Mouse (Mus musculus) lung, embryonic 15.5 days (tissue): ENCODE results near the gene Tubgcp2. TPM values are rescaled to one million over a fixed set of nuclear protein-coding genes. Genes with fewer than 3 reads are reported as not detected.

Source experiments
- ATAC-seq: fragments of 200-750 bp; cut with Nextera tagmentation; 2 replicates; pipeline ENCODE4 v1.8.0; 2017; ENCODE audit warnings: moderate number of reproducible peaks, borderline replicate concordance; ENCODE audit not compliant: low FRiP score, low TSS enrichment; ENCODE audit errors: extremely low read depth
- H3K27ac ChIP-seq: fragments of 300-500 bp; sonication (generic); 2 replicates; pipeline ENCODE4 v1.5.1; 2015; ENCODE audit warnings: moderate library complexity, mild to moderate bottlenecking, inconsistent platforms
- H3K27me3 ChIP-seq: fragments of 300-500 bp; sonication (generic); 2 replicates; pipeline ENCODE4 v1.6.1; 2015; ENCODE audit warnings: inconsistent platforms
- H3K36me3 ChIP-seq: fragments of 300-500 bp; sonication (generic); 2 replicates; pipeline ENCODE4 v1.6.1; 2015; ENCODE audit warnings: inconsistent platforms
- H3K4me1 ChIP-seq: fragments of 300-500 bp; sonication (generic); 2 replicates; pipeline ENCODE4 v1.6.1; 2015; ENCODE audit warnings: inconsistent platforms
- H3K4me2 ChIP-seq: fragments of 300-500 bp; sonication (generic); 2 replicates; pipeline ENCODE4 v1.6.1; 2015; ENCODE audit warnings: inconsistent platforms, mild to moderate bottlenecking, moderate library complexity
- H3K4me3 ChIP-seq: fragments of 300-500 bp; sonication (generic); 2 replicates; pipeline ENCODE4 v1.5.1; 2015; ENCODE audit warnings: mild to moderate bottlenecking, inconsistent platforms
- H3K9ac ChIP-seq: fragments of 300-500 bp; sonication (generic); 2 replicates; pipeline ENCODE4 v1.6.1; 2015; ENCODE audit warnings: inconsistent platforms
- H3K9me3 ChIP-seq: fragments of 300-500 bp; sonication (generic); 2 replicates; pipeline ENCODE4 v1.6.1; 2016; ENCODE audit warnings: inconsistent platforms
- WGBS: fragments of 180-500 bp; shearing (Covaris S2); methylation state at CpG from one replicate; pipeline ENCODE4 v1.1.7; 2015; 5-methylcytosine and 5-hydroxymethylcytosine counted together
- polyA plus RNA-seq: library from polyadenylated mRNA; unstranded; fragments of >200 nt; fragmentation: Nextera tagmentation; extraction: Ambion mirVana; gene quantifications from 2 replicates; pipeline ENCODE4 v1.2.1, GENCODE M21; 2015

The Tubgcp2 gene
- polyA plus RNA-seq, 1 experiment from 2014 or later: 56.4 TPM

- ATAC-seq: no peak
- Histone ChIP-seq H3K4me3 (no peak overlapping the region), H3K4me1 (no peaks in the 10 kb centered on the region), H3K27me3 (no peaks in the 10 kb centered on the region), H3K36me3 (no peaks in the 10 kb centered on the region), H3K4me2 (no peak overlapping the region), H3K9ac (no peak overlapping the region), H3K27ac (no peak overlapping the region), H3K9me3 (no peaks in the 10 kb centered on the region)
Measured at GRCm38 (mm10) chr7:139972923-139973331, 63.5 kb downstream of the Tubgcp2 start.

GRCm38 (mm10) chr7:139971436-139971835 lies 65.0 kb downstream of the Tubgcp2 start:
- H3K4me1 ChIP-seq: no peaks in the 10 kb centered on the region
- 58% methylated on average over 6 of the region's 6 CpGs for WGBS
- H3K27ac ChIP-seq: no peak overlapping the region
- no peaks in the 10 kb centered on the region for H3K36me3 ChIP-seq
- H3K9ac ChIP-seq: no peak overlapping the region
- H3K4me2 ChIP-seq: no peak overlapping the region
- no peak overlapping the region for H3K4me3 ChIP-seq
- H3K27me3 ChIP-seq: no peaks in the 10 kb centered on the region
- no peak for ATAC-seq
- no peaks in the 10 kb centered on the region for H3K9me3 ChIP-seq

GRCm38 (mm10) chr7:139970979-139971378 lies 65.5 kb downstream of the Tubgcp2 start:
- H3K27me3 ChIP-seq: no peaks in the 10 kb centered on the region
- H3K4me2 ChIP-seq: no peak overlapping the region
- WGBS: 65% methylated on average over 5 of the region's 5 CpGs
- no peak overlapping the region for H3K4me3 ChIP-seq
- no peaks in the 10 kb centered on the region for H3K9me3 ChIP-seq
- no peaks in the 10 kb centered on the region for H3K4me1 ChIP-seq
- no peak overlapping the region for H3K9ac ChIP-seq
- no peak overlapping the region for H3K27ac ChIP-seq
- ATAC-seq: no peak
- H3K36me3 ChIP-seq: no peaks in the 10 kb centered on the region

- H3K36me3 ChIP-seq: no peaks in the 10 kb centered on the region
- 76% methylated on average over 10 of the region's 10 CpGs for WGBS
- H3K9me3 ChIP-seq: no peaks in the 10 kb centered on the region
- no peak overlapping the region for H3K9ac ChIP-seq
- H3K4me1 ChIP-seq: no peaks in the 10 kb centered on the region
- H3K27ac ChIP-seq: no peak overlapping the region
- no peaks in the 10 kb centered on the region for H3K27me3 ChIP-seq
- no peak overlapping the region for H3K4me2 ChIP-seq
- H3K4me3 ChIP-seq: no peak overlapping the region
- no peak for ATAC-seq
Measured at GRCm38 (mm10) chr7:139970216-139970919, 66.1 kb downstream of the Tubgcp2 start.

GRCm38 (mm10) chr7:139969348-139970130 lies 66.9 kb downstream of the Tubgcp2 start:
- WGBS: 43% methylated on average over 10 of the region's 10 CpGs
- ATAC-seq: no peak

GRCm38 (mm10) chr7:139968428-139968827 lies 68.0 kb downstream of the Tubgcp2 start:
- H3K4me1 ChIP-seq: no peaks in the 10 kb centered on the region
- H3K4me3 ChIP-seq: no peak overlapping the region
- WGBS: 53% methylated on average over 5 of the region's 5 CpGs
- H3K36me3 ChIP-seq: no peaks in the 10 kb centered on the region
- no peak overlapping the region for H3K27ac ChIP-seq
- H3K9ac ChIP-seq: no peak overlapping the region
- ATAC-seq: no peak
- no peaks in the 10 kb centered on the region for H3K27me3 ChIP-seq
- no peak overlapping the region for H3K4me2 ChIP-seq
- H3K9me3 ChIP-seq: no peaks in the 10 kb centered on the region

More at GRCm38 (mm10) chr7:139969348-139970130, 66.9 kb downstream of the Tubgcp2 start:
- no peak overlapping the region for H3K4me2 ChIP-seq
- H3K4me3 ChIP-seq: no peak overlapping the region
- no peaks in the 10 kb centered on the region for H3K9me3 ChIP-seq
- no peaks in the 10 kb centered on the region for H3K36me3 ChIP-seq
- no peak overlapping the region for H3K27ac ChIP-seq
- no peaks in the 10 kb centered on the region for H3K27me3 ChIP-seq
- no peaks in the 10 kb centered on the region for H3K4me1 ChIP-seq
- no peak overlapping the region for H3K9ac ChIP-seq

GRCm38 (mm10) chr7:139967175-139967574 lies 69.3 kb downstream of the Tubgcp2 start:
- H3K9ac ChIP-seq: no peak overlapping the region
- no peak overlapping the region for H3K4me3 ChIP-seq
- H3K4me2 ChIP-seq: no peak overlapping the region
- no peak overlapping the region for H3K27ac ChIP-seq
- ATAC-seq: no peak
- H3K27me3 ChIP-seq: no peaks in the 10 kb centered on the region
- H3K9me3 ChIP-seq: no peaks in the 10 kb centered on the region
- no peaks in the 10 kb centered on the region for H3K4me1 ChIP-seq
- H3K36me3 ChIP-seq: no peaks in the 10 kb centered on the region
- 26% methylated on average over 4 of the region's 4 CpGs for WGBS

- no peak for ATAC-seq
- WGBS: 56% methylated on average over 4 of the region's 4 CpGs
- Histone ChIP-seq H3K4me3 (no peak overlapping the region), H3K9ac (no peak overlapping the region), H3K27me3 (no peaks in the 10 kb centered on the region), H3K36me3 (no peaks in the 10 kb centered on the region), H3K4me1 (no peaks in the 10 kb centered on the region), H3K9me3 (no peaks in the 10 kb centered on the region), H3K27ac (no peak overlapping the region), H3K4me2 (no peak overlapping the region)
Measured at GRCm38 (mm10) chr7:139963814-139964213, 72.7 kb downstream of the Tubgcp2 start.

- ATAC-seq: no peak
- no peaks in the 10 kb centered on the region; the same call in 1 of the 2 replicates for H3K27me3 ChIP-seq
- no peak overlapping the region for H3K4me3 ChIP-seq
- no peaks in the 10 kb centered on the region for H3K9me3 ChIP-seq
- no peak overlapping the region for H3K9ac ChIP-seq
- peaks cover 6% of the 10 kb centered on the region for H3K4me1 ChIP-seq
- no peak overlapping the region for H3K27ac ChIP-seq
- no peaks in the 10 kb centered on the region for H3K36me3 ChIP-seq
- 79% methylated on average over 10 of the region's 10 CpGs for WGBS
- H3K4me2 ChIP-seq: no peak overlapping the region
Measured at GRCm38 (mm10) chr7:139961141-139961540, 75.3 kb downstream of the Tubgcp2 start.

GRCm38 (mm10) chr7:139957958-139958357 lies 78.5 kb downstream of the Tubgcp2 start:
- H3K4me1 ChIP-seq: peaks cover 6% of the 10 kb centered on the region
- no peak overlapping the region for H3K4me3 ChIP-seq
- WGBS: 14% methylated on average over 11 of the region's 11 CpGs
- no peaks in the 10 kb centered on the region; the same call in 1 of the 2 replicates for H3K27me3 ChIP-seq
- no peak overlapping the region for H3K4me2 ChIP-seq
- no peak overlapping the region for H3K27ac ChIP-seq
- H3K9me3 ChIP-seq: no peaks in the 10 kb centered on the region
- no peaks in the 10 kb centered on the region for H3K36me3 ChIP-seq
- H3K9ac ChIP-seq: no peak overlapping the region
- no peak for ATAC-seq

- Histone ChIP-seq H3K27me3 (no peaks in the 10 kb centered on the region; the same call in 1 of the 2 replicates), H3K9ac (no peak overlapping the region), H3K36me3 (no peaks in the 10 kb centered on the region), H3K27ac (no peak overlapping the region), H3K9me3 (no peaks in the 10 kb centered on the region), H3K4me2 (no peak overlapping the region), H3K4me1 (peaks cover 6% of the 10 kb centered on the region), H3K4me3 (no peak overlapping the region)
- WGBS: 43% methylated on average over 11 of the region's 11 CpGs
- no peak for ATAC-seq
Measured at GRCm38 (mm10) chr7:139957437-139957836, 79.0 kb downstream of the Tubgcp2 start.

- Histone ChIP-seq H3K9ac (no peak overlapping the region), H3K4me2 (no peak overlapping the region), H3K36me3 (no peaks in the 10 kb centered on the region), H3K27ac (no peak overlapping the region), H3K27me3 (no peaks in the 10 kb centered on the region; the same call in 1 of the 2 replicates), H3K9me3 (no peaks in the 10 kb centered on the region), H3K4me1 (peaks cover 6% of the 10 kb centered on the region), H3K4me3 (no peak overlapping the region)
- WGBS: 68% methylated on average over 3 of the region's 3 CpGs
- no peak for ATAC-seq
Measured at GRCm38 (mm10) chr7:139956658-139957057, 79.8 kb downstream of the Tubgcp2 start.
